Mouse (Mus musculus): ENCODE data around the gene Nup107. TPM values are rescaled to one million over a fixed set of nuclear protein-coding genes. Genes with fewer than 3 reads are reported as not detected.

Nup107 gene
- 79.2 and 85.6 TPM in 2 replicates for total RNA-seq (2015)
- total RNA-seq (2017): 111 and 153 TPM in 2 replicates

DNA sequence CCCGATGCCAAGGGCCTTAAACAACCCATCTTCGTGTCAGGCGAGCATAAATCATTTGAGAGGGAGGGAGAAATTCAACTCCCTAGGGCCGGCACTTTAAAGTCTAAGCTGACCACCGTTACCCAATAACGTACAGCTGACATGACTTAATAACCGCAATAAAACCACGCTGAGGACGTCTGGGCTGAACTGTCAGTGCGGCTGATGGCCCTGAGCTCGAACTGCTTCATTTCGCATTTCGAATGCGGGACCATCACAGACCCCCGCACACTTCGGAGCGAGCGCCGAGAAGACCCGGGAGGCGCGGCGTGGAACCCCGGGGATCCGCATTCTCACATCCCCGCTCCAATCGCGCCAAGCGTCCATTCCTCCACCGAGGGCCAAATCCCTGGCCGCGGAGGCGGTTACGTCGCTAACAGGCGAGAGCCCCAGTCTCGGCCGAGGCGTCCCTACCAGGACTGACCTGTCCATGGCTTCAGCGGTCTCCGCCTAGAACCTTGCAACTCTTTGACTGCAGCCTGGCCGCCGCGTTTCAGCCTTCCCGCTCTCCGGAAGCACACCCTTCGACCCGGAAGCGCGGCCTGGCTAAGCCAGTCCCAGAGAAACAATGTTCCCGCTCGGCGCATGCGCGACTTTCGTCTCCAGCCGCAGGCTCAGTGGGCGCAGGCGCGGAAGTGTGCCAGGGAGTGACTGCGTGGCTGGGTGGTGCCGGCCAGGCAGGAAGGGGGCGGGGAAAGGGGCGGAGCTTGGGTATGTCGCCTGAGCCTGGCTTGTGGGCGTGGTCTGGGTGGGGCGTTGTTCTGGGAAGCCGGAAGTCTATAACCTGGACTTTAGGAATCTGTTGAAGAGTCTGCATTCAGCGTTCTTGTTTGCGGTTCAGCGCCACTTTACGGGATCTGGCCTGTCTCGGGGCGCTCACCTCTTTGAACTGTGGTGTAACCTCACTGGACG, at the start of gene Nup107:
Gene Nup107 (minus strand): TSS at position 565 of the 951 bp plus-strand sequence.
- peak; percentile 88 for ATAC-seq (replicated peaks; ENCODE audit: poor library complexity)

DNA sequence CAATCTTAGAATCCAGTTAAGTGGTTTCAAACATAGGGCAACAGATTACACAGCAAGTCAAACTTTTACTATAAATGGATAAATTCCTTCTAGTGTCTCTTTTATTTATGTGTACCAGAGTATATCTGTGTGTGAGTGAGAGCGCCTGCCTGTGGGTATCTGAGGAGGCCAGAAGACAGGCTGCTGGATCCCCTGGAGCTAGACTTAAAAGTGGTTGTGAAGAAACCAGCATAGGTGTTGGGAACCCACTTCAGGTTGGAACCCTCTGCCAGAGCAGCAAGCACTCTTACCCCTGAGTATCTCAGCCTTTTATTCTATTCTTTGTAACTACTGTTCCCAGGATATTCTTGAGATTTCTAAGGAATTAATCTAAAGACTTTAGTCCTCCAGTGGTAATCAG, 49.3 kb upstream of the Nup107 start:
- no peak for ATAC-seq (replicated peaks; ENCODE audit: poor library complexity)

- peak; percentile 23 for ATAC-seq (replicated peaks; ENCODE audit: poor library complexity)
Observed at GRCm38 (mm10) chr10:117840431-117840995, 48.0 kb upstream of the Nup107 start.

- ATAC-seq (replicated peaks; ENCODE audit: poor library complexity): no peak
Observed at GRCm38 (mm10) chr10:117839737-117840136, 47.2 kb upstream of the Nup107 start.

DNA sequence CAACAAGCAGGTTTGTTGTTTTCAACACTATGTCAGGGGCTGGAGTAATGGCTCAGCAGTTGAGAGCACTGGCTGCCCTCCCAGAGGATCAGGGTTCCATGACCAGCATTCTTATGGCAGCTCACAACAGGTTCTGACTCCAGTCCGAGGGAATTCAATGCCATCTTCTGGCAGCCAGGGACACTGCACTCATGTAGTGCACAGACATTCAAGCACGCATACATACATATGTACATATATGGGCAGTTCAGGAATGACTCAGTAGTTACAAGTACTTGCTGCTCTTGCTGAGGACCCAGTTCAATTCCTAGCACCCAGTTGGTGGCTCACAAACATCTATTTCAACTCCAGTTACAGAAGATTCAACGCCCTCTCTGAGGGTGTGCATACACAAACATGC, 46.4 kb upstream of the Nup107 start:
- ATAC-seq (replicated peaks; ENCODE audit: poor library complexity): peak; percentile 58

DNA sequence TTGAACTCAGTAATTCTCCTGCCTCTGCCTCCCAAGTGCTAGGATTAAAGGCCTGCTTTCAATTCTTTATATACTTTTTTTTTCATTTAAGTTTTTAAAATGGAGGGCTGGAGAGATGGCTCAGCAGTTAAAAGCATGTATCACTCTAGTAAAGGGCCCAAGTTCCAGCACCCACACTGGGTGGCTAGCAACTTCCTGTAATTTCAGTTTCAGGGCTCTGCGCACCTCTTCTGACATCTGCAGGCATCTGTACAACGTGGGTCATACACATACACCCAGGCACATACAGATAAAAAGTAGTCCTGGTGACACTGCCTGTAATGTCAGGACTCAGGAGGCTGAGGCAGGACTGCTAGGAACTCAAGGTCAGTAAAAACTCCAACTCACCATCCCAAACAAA, 43.8 kb upstream of the Nup107 start:
- ATAC-seq (replicated peaks; ENCODE audit: poor library complexity): peak; percentile 76

DNA sequence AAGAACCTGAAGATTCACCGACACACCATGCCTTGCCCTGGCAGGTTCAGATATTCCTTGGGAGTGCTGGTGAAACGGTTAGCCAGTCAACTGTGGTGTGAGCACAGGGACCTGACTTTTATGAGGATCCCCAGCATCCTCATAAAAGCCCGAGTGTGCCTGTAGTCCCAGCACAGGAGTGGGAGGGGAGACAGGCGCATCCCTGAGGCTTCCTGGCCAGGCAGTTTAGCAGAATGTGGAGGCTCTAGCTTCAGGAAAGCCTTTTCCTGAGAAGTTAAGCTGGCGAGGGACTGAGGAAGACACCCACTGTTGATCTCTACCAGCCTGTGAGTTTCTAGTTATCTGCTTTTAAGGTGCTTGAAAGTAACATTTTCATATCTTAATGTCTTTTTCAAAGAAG, 42.9 kb upstream of the Nup107 start:
- no peak for ATAC-seq (replicated peaks; ENCODE audit: poor library complexity)

- ATAC-seq (replicated peaks; ENCODE audit: poor library complexity): no peak
Observed at GRCm38 (mm10) chr10:117830797-117831196, 38.3 kb upstream of the Nup107 start.

DNA sequence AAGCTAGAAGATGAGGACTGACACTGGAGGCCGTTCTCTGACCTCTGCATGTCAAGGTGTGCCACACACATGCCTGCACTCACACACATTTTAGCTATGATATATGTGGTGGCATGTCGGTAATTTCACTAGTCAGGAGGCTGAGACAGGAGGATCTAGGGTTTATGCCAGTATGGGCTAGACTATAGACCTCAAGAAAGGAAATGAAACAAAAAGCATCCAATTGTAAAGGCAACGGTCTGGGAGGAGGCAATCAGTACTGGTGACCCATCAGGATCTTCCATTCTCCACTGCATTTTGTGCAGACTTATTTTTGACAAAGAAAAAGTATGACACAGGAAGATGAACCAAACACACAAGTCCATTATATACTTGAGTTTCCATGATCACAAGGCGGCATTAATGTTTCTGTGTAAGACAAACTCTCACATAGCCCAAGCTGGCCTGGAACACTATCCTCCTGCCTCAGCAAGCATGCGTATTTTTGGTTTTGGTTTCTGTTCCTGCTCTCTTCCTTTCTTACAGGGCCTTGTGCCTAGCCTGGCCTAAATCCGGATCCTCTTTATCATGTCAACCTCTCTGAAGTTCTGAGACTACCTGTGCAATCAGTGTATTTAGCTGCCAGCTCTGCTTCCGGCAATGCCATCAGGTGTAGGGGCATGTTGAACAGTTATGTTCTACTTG, 37.1 kb upstream of the Nup107 start:
- ATAC-seq (replicated peaks; ENCODE audit: poor library complexity): peak; percentile 39

GRCm38 (mm10) chr10:117829022-117829421, 36.5 kb upstream of the Nup107 start:
- peak; percentile 15 for ATAC-seq (replicated peaks; ENCODE audit: poor library complexity)

DNA sequence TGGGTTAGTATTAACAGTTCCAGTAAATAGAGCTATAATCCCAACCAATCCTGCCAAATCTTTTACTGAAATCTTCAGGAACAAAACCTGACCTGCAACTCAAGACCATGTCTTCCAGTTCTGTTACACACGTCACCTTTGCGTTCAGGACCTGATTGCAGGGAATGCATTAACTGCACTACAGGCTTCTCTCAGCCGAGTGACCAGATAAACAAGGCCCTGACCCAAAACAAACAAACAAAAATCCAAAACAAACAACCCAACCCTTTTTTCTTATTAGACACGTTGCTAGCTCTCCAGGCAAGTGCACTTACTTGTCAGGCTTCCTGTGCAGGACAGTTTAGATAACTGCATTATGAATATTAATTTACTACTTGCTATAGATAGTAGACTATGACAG, 36.0 kb upstream of the Nup107 start:
- no peak for ATAC-seq (replicated peaks; ENCODE audit: poor library complexity)

- no peak for ATAC-seq (replicated peaks; ENCODE audit: poor library complexity)
Observed at GRCm38 (mm10) chr10:117824647-117825046, 32.1 kb upstream of the Nup107 start.

DNA sequence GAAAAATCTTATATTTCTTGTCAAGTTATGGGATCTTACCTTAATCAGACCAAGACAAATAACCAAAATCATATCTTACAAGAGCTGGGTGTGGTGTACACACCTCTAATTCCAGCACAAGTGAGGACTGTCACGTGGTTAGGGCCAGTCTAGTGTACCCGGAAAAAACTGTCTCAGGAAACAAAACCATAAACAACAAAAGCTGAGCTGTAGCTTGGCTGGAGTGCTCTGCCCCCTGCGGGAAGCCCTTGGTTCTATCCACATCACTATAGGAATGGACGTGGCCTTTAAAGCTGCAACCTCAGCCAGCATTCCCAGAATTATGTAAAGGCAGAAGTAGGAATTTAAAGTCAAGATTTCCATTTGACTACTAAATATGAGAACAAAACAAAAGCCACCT, 31.6 kb upstream of the Nup107 start:
- ATAC-seq (replicated peaks; ENCODE audit: poor library complexity): no peak

DNA sequence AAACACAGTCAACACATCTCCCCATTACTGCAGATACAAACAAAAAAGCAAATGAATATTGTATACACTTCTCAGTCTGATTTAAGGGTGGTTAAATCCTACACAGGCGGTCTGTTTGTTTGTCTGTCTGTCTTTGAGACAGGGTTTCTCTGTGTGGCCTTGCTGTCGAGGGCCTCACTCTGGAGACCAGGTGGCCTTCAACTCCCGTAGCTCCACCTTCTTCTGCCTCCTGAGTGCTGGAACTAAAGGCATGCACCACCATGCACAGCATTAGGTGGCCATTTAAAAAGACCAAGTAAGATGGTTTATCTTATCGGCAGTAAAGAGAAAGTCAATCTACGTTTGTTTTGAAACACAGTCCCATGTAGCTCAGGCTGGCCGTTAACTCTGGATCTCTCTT, 30.8 kb upstream of the Nup107 start:
- no peak for ATAC-seq (replicated peaks; ENCODE audit: poor library complexity)

DNA sequence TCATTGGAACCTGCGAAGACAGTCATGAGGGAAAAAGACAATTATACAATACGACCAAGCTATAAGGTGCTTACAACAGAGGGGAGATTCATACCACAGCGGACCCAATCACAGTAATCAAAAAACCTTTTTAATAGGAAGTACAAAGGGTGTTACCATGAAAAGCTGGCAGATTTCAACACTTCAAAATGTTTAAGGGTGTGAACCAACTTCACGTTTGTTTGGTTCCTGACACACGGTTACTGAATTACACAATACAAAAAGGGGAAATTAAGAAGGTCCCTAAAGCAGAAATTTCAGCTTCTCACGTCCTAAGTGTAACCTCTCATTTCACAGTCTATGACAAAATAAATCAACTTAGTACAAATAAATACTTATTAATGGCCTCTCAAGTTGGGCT, 26.1 kb upstream of the Nup107 start:
- ATAC-seq (replicated peaks; ENCODE audit: poor library complexity): peak; percentile 94

- ATAC-seq (replicated peaks; ENCODE audit: poor library complexity): no peak
Observed at GRCm38 (mm10) chr10:117816721-117817120, 24.2 kb upstream of the Nup107 start.

DNA sequence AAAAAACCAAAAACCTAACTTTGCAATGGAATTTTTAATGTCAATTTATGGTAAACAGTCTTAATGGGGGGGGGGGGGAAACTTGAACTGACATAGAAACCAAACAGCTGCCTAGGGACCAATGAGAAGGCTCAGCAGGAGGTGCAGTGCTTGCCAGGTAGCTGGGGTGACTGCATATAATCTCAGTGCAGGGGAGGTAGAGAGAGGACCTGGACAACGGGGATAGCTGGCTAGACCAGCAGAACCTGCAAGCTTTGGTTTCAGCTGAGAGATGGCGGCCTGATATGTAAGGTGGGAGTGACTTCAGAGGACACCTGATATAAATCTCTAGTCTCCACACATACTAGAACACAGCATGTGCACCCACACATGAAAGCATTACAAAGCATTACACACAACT, 20.0 kb upstream of the Nup107 start:
- no peak for ATAC-seq (replicated peaks; ENCODE audit: poor library complexity)

- no peak for ATAC-seq (replicated peaks; ENCODE audit: poor library complexity)
Observed at GRCm38 (mm10) chr10:117811555-117811954, 19.1 kb upstream of the Nup107 start.

DNA sequence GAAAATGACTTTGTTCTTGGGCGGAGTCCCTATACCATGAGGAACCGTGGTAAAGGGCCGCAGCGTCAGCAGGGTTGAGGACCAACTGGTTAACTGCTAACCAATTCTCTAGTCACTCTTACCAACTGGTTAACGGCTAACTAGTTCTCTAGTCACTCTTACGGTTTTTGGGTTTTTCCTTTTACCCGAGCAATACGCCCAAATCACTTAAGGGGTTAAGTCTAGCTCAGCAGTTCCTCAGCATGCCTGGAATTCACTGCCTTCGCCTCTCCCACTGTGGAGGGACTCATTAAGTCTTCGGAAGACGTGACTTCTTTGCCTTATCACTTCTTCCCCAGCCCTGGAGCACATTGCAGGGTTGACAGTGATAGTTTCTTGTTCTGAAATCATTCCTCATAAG, 18.0 kb upstream of the Nup107 start:
- no peak for ATAC-seq (replicated peaks; ENCODE audit: poor library complexity)

- peak; percentile 56 for ATAC-seq (replicated peaks; ENCODE audit: poor library complexity)
Observed at GRCm38 (mm10) chr10:117808068-117808467, 15.6 kb upstream of the Nup107 start.

GRCm38 (mm10) chr10:117805919-117806318, 13.4 kb upstream of the Nup107 start:
- no peak for ATAC-seq (replicated peaks; ENCODE audit: poor library complexity)
